In genomic region chr1:154474156-154474555, GRCm38 (mm10) we compare ENCODE assay signal across 20 mouse cellular contexts.
DNase-seq lines count a peak whose midpoint lies in the region; ATAC-seq and TF ChIP-seq lines count a peak whose summit lies in the region.
"Had no signal": no experiment of that assay in that cellular context is flagged by ENCODE, and none has a peak within 500 bp of the region (broad histone marks: within the 10 kb centered on the region; RNA-seq: fewer than 3 reads in every experiment).

No protein-coding gene starts in this region.

- H3K27ac ChIP-seq in layer of hippocampus, adult 2 months: peak overlapping the region; percentile 51; the same call in 1 of the 2 replicates
- H3K27ac ChIP-seq: embryonic facial prominence, embryonic 10.5 days; embryonic facial prominence, embryonic 12.5 days; forebrain, embryonic 13.5 days; forebrain, embryonic 15.5 days had no signal

- ATAC-seq in cerebellum, adult (ENCODE audit: insufficient number of reproducible peaks, low FRiP score, low TSS enrichment): no peak
- ATAC-seq: CD4-positive, CD25-positive, alpha-beta regulatory T cell, adult 4 months; forebrain, embryonic 13.5 days; forebrain, embryonic 15.5 days; forebrain, postnatal 0 days had no signal

- peak; percentile 23 to 63 for DNase-seq in adrenal gland, adult (ENCODE audit: inconsistent age in 2 of 2, low spot score in 1 of 2)
- no peak for DNase-seq in adrenal gland, postnatal 4 days (ENCODE audit: low spot score in 2 of 2)
- DNase-seq in adrenal gland, adult 8-10 months: peak; percentile 12
- DNase-seq in adrenal gland, postnatal 25 days: no peak
- no peak for DNase-seq in layer of hippocampus, adult 2 months (ENCODE audit: low spot score in 2 of 2)
- no peak for DNase-seq in layer of hippocampus, adult 18-20 months (ENCODE audit: low spot score in 2 of 2)
- peak; percentile 6 for DNase-seq in adrenal gland, postnatal 14 days
- DNase-seq: B cell, adult 2 months; cerebellum, adult 11-12 months; cerebellum, adult 2 months; cerebellum, adult 9-10 months; cerebellum, postnatal 10 days; cerebellum, postnatal 25 days; forebrain, postnatal 0 days had no signal

- TF ChIP-seq CTCF in layer of hippocampus, adult 2 months (conservative IDR thresholded peaks at IDR 0.05): no peak

- H3K4me3 ChIP-seq in layer of hippocampus, adult 2 months: no peak overlapping the region
- H3K4me3 ChIP-seq: embryonic facial prominence, embryonic 10.5 days; embryonic facial prominence, embryonic 12.5 days; forebrain, embryonic 13.5 days; forebrain, embryonic 15.5 days had no signal

Comparison
In these comparisons a context has a peak if more than half of its experiments do, and no peak if none do; other contexts are left out.
1. DNase-seq: peak in adrenal gland, adult (2 of 2), adrenal gland, adult 8-10 months (single experiment) and adrenal gland, postnatal 14 days (single experiment); none in adrenal gland, postnatal 4 days (0 of 2), adrenal gland, postnatal 25 days (single experiment), layer of hippocampus, adult 2 months (0 of 2) and layer of hippocampus, adult 18-20 months (0 of 2).